Mouse (Mus musculus): ENCODE data around the gene Pkig.

- TF ChIP-seq CTCF (IDR thresholded peaks at IDR 0.05; ENCODE audit: low read depth) (no peak), EP300 (optimal IDR thresholded peaks at IDR 0.05) (no peak)
Measured at GRCm38 (mm10) chr2:163646461-163647080, 11.6 kb upstream of the Pkig start.
